Mouse (Mus musculus) C2C12 (cell line): ENCODE measurements at regions not wholly inside any gene's neighbourhood (a gene's known extent, or its start where the extent isn't known, plus 50 kb on each side); places are given as distances from the start of the nearest gene placed in this dataset.

ENCODE experiments used
- H3K27me3 ChIP-seq: one replicate; pipeline ENCODE4 v1.6.1; 2011; ENCODE audit not compliant: control insufficient read depth, insufficient read depth, insufficient read length
- H3K36me3 ChIP-seq: one replicate; pipeline ENCODE4 v1.6.1; 2011; ENCODE audit not compliant: control insufficient read depth, insufficient read depth
- H3K4me3 ChIP-seq: one replicate; pipeline ENCODE4 v1.5.1; 2011; ENCODE audit warnings: mild to moderate bottlenecking, control low read depth; ENCODE audit not compliant: poor library complexity, insufficient read depth, severe bottlenecking
- H3K79me2 ChIP-seq: one replicate; pipeline ENCODE4 v1.6.1; 2011; ENCODE audit not compliant: control insufficient read depth, insufficient read depth
- H3K79me3 ChIP-seq: one replicate; pipeline ENCODE4 v1.6.1; 2011; ENCODE audit warnings: low read depth, control low read depth
- H3ac ChIP-seq: one replicate; pipeline ENCODE3; 2011; ENCODE audit warnings: low read depth; ENCODE audit not compliant: control insufficient read depth, insufficient read length
- CEBPB ChIP-seq: IDR thresholded peaks from one replicate; pipeline ENCODE4 v1.6.1; 2011; ENCODE audit warnings: low read depth, mild to moderate bottlenecking, control low read depth, moderate library complexity
- CTCF ChIP-seq: IDR thresholded peaks from one replicate; pipeline ENCODE4 v1.5.1; 2011; ENCODE audit not compliant: control insufficient read depth, insufficient read depth, insufficient read length
- FOSL1 ChIP-seq: IDR thresholded peaks from one replicate; pipeline ENCODE4 v1.8.0; 2011; ENCODE audit warnings: mild to moderate bottlenecking, low read length; ENCODE audit not compliant: poor library complexity, insufficient read depth, severe bottlenecking
- MAX ChIP-seq: IDR thresholded peaks from one replicate; pipeline ENCODE4 v1.6.1; 2011; ENCODE audit warnings: mild to moderate bottlenecking, control low read depth
- MYOD1 ChIP-seq: IDR thresholded peaks from one replicate; pipeline ENCODE4 v1.6.1; 2011; ENCODE audit warnings: low read depth; ENCODE audit not compliant: control insufficient read depth, insufficient read length
- MYOG ChIP-seq: IDR thresholded peaks from one replicate; pipeline ENCODE4 v1.6.1; 2011; ENCODE audit not compliant: control insufficient read depth, insufficient read length; ENCODE audit errors: extremely low read depth
- USF1 ChIP-seq: IDR thresholded peaks from one replicate; pipeline ENCODE4 v1.6.1; 2011; ENCODE audit warnings: low read depth, mild to moderate bottlenecking, control low read depth, moderate library complexity

DNA sequence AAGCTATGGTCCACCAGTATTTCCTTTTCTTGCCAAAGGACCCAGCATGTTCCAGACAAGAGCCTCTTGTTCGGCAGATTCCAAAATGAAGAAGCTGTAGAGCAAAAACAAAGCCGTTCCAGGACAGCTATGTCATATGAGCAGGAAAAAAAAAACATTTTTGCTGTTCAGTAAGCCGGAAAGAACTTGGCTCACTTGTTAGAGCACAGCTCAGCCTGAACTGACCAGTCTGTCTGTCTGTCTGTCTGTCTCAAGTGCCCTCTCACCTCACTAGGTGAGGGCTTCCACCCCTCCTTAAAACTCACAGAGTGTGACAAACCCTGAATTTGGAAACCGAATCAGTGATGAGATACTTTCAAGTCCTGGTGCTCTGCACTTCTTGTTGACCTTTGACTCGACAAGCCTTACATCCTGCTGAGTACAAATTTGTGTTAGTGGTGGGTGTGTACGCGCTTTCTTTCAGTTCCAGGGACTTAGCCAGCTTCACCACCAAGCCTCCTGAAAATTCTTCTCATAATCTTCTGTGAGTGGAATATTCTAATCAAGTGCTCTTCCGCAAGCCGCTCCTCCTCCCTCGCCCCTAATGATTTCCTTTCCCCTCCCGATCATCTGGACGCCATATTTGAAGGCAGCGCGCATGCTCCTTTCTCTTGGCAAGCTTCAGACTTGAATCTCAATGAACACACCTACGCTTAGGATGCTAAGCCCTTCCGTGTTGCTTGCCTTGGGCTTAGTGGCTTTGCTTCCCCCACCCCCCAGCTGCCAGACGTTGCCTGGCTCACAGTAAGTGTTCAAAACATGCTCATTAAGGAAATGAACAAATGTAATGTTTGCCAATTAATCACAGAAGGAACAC lies 560.9 kb downstream of the Tox3 start:
- Histone ChIP-seq H3ac (no peak overlapping the region), H3K79me3 (no peaks in the 10 kb centered on the region), H3K4me3 (no peak overlapping the region), H3K79me2 (no peaks in the 10 kb centered on the region), H3K36me3 (no peaks in the 10 kb centered on the region), H3K27me3 (peaks cover 7% of the 10 kb centered on the region)
- no peak for TF ChIP-seq CTCF
- no peak for TF ChIP-seq MYOD1
- no peak for TF ChIP-seq USF1

DNA sequence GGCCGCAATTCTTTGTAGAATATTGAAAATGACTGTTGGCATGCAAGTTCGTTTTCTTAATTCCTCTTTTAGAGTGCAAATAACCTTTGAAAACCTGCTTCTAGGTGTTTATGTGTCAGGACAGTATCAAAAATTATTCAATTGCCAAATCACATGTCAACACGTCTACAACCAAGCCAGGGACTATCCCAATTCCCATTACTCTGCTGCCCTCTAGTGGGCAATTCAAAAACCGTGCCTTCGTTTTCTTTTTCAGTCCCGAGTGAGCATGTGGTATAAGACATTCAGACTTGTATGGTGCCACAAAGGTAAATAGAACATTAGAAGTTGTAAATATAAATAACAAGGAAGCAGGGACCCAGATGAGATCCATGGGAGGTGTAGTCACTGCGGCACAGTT lies 563.1 kb downstream of the Tox3 start:
- Histone ChIP-seq H3K36me3 (no peaks in the 10 kb centered on the region), H3K4me3 (no peak overlapping the region), H3ac (no peak overlapping the region), H3K79me3 (no peaks in the 10 kb centered on the region), H3K27me3 (peaks cover 7% of the 10 kb centered on the region), H3K79me2 (no peaks in the 10 kb centered on the region)
- TF ChIP-seq CTCF (peak; percentile 11), MYOD1 (no peak)

DNA sequence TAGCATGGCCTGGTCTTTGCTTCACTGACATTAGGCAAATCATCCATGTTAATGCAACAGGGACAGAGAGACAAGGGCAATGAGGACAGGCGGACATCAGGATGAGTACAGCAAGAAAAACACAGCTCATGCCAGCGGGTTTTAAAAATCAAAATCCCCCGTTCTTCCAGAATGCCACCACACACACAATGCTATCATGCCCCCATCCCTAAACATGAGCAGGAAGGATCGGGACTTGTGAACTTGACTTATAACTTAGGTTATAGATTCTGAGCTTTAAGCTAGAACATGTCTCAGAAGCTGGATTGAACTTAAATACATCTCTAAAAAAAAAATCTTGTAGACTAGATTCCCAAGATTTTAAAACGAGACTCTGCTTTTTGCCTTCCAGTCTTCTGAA lies 564.8 kb downstream of the Tox3 start:
- no peaks in the 10 kb centered on the region for H3K79me3 ChIP-seq
- no peak overlapping the region for H3ac ChIP-seq
- no peaks in the 10 kb centered on the region for H3K36me3 ChIP-seq
- H3K4me3 ChIP-seq: no peak overlapping the region
- peaks cover 7% of the 10 kb centered on the region for H3K27me3 ChIP-seq
- H3K79me2 ChIP-seq: no peaks in the 10 kb centered on the region
- TF ChIP-seq FOSL1: no peak

DNA sequence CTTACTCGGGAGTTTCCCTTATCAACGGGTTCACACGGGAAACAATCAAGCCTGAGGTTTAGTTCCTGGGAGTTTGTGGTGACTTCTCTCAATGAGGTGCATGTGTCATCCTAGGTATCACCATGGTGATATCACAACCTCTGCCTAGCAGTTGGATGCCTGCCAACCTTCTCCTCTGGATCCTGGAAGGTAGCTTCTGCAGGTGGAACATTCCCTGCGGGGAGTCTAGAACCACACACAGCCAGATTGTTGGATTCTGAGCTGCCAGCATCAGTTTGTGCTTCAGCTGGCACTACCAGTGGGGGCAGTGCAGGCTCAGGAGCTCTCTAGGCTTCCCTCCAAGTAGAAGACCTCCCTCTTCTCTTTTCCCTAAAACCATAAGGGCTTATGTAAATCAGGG lies 581.8 kb downstream of the Tox3 start:
- H3K36me3 ChIP-seq: no peaks in the 10 kb centered on the region
- H3K4me3 ChIP-seq: no peak overlapping the region
- H3ac ChIP-seq: no peak overlapping the region
- H3K79me2 ChIP-seq: no peaks in the 10 kb centered on the region
- H3K27me3 ChIP-seq: no peaks in the 10 kb centered on the region
- TF ChIP-seq CEBPB (no peak), MYOD1 (no peak), MAX (no peak)
- no peaks in the 10 kb centered on the region for H3K79me3 ChIP-seq

DNA sequence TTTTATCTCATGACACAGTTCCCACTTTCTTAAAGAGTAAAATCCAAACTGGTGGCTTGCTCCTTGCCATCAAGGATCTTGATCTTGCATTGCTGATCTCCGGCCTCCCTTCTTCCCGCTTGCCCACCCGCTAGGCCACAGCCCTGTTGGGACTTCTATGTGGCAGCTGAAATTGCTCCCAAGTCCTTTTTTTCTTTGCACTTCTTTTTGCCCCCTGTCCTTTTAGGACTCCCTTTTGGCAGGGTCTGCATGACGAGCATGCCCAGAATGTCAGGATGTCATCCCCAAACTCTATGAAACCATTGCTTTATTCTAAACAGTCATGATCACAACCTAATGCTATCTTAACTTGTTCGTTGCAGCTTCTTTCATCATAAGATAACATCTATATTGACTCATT lies 588.6 kb downstream of the Tox3 start:
- no peaks in the 10 kb centered on the region for H3K79me3 ChIP-seq
- TF ChIP-seq CEBPB (no peak), MAX (no peak), MYOD1 (no peak), MYOG (no peak), CTCF (no peak), FOSL1 (no peak), USF1 (no peak)
- no peaks in the 10 kb centered on the region for H3K36me3 ChIP-seq
- no peaks in the 10 kb centered on the region for H3K27me3 ChIP-seq
- no peak overlapping the region for H3ac ChIP-seq
- no peaks in the 10 kb centered on the region for H3K79me2 ChIP-seq
- H3K4me3 ChIP-seq: no peak overlapping the region

DNA sequence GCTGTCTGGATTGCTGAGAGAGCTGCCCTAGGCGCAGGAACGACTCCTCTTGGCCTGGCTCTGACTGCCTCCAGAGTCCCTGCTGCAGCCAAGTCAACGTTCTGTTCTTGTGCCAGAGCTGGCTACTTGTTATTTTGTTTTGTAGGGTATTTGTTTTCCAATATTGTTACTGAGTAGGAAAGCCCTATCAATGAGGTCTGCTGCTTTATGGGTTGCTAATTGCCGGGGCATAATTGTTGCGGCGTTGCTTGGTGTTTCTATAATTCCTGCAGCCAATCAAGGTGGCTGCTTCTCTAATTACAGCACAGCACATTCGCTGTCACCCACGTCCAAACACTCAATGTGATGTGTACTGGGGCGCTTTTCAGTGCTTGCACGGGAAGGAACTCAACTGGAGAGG lies 589.4 kb downstream of the Tox3 start:
- TF ChIP-seq USF1: no peak
- TF ChIP-seq CEBPB: no peak
- no peak for TF ChIP-seq MAX
- TF ChIP-seq MYOG: no peak
- no peak for TF ChIP-seq MYOD1
- TF ChIP-seq FOSL1: no peak
- TF ChIP-seq CTCF: no peak
- Histone ChIP-seq H3K4me3 (no peak overlapping the region), H3K79me3 (no peaks in the 10 kb centered on the region), H3K36me3 (no peaks in the 10 kb centered on the region), H3K27me3 (no peaks in the 10 kb centered on the region), H3ac (no peak overlapping the region), H3K79me2 (no peaks in the 10 kb centered on the region)
